17 mouse cellular contexts compared by ENCODE assay signal in genomic region chr11:68203658-68204315, GRCm38 (mm10).
DNase-seq lines count a peak whose midpoint lies in the region; ATAC-seq and TF ChIP-seq lines count a peak whose summit lies in the region.
"Had no signal": no experiment of that assay in that cellular context is flagged by ENCODE, and none has a peak within 500 bp of the region (broad histone marks: within the 10 kb centered on the region; RNA-seq: fewer than 3 reads in every experiment).

No protein-coding gene starts in this region.

- no peak overlapping the region for H3K4me3 ChIP-seq in heart, embryonic 16.5 days (ENCODE audit: low read length)
- H3K4me3 ChIP-seq in C2C12 (ENCODE audit: insufficient read depth, poor library complexity, severe bottlenecking) (no peak overlapping the region), myocyte (no peak overlapping the region)
- H3K4me3 ChIP-seq: forebrain, embryonic 13.5 days; liver, embryonic 13.5 days; megakaryocyte, embryonic 14.5 days had no signal

- no peak for TF ChIP-seq POLR2A in myocyte (IDR thresholded peaks at IDR 0.05; ENCODE audit: insufficient read length, low read depth)

- H3K27ac ChIP-seq in heart, embryonic 16.5 days (ENCODE audit: low read length): peak overlapping the region; percentile 17
- H3K27ac ChIP-seq: forebrain, embryonic 13.5 days; liver, embryonic 13.5 days had no signal

- H3K9ac ChIP-seq in heart, embryonic 16.5 days (ENCODE audit: low read length): no peak overlapping the region
- H3K9ac ChIP-seq: forebrain, embryonic 13.5 days; liver, embryonic 13.5 days had no signal

- H3ac ChIP-seq in C2C12 (ENCODE audit: control insufficient read depth, insufficient read length, low read depth): no peak overlapping the region
- no peak overlapping the region for H3ac ChIP-seq in myocyte (ENCODE audit: control insufficient read depth, insufficient read length)

- H3K36me3 ChIP-seq in heart, embryonic 16.5 days (ENCODE audit: control insufficient read depth, insufficient read depth): no peaks in the 10 kb centered on the region
- H3K36me3 ChIP-seq in C2C12 (ENCODE audit: control insufficient read depth, insufficient read depth) (no peaks in the 10 kb centered on the region), myocyte (ENCODE audit: control insufficient read depth, insufficient read depth) (no peaks in the 10 kb centered on the region)
- H3K36me3 ChIP-seq: liver, embryonic 13.5 days had no signal

- WGBS in heart, embryonic 16.5 days: 73% methylated on average over 10 of the region's 10 CpGs

- H3K9me3 ChIP-seq in heart, embryonic 16.5 days (replicated peaks; ENCODE audit: control insufficient read depth, low read length): no peaks in the 10 kb centered on the region
- H3K9me3 ChIP-seq: forebrain, embryonic 13.5 days; liver, embryonic 13.5 days; megakaryocyte, embryonic 14.5 days had no signal

- H3K27me3 ChIP-seq in heart, embryonic 16.5 days (ENCODE audit: control insufficient read depth, insufficient read depth, low read length): no peaks in the 10 kb centered on the region
- H3K27me3 ChIP-seq in C2C12 (ENCODE audit: control insufficient read depth, insufficient read depth, insufficient read length) (no peaks in the 10 kb centered on the region), myocyte (ENCODE audit: control insufficient read depth, insufficient read depth, insufficient read length) (no peaks in the 10 kb centered on the region)
- H3K27me3 ChIP-seq: forebrain, embryonic 13.5 days; liver, embryonic 13.5 days; megakaryocyte, embryonic 14.5 days had no signal

- no peak for TF ChIP-seq CTCF in C2C12 (IDR thresholded peaks at IDR 0.05; ENCODE audit: control insufficient read depth, insufficient read depth, insufficient read length)

- H3K79me2 ChIP-seq in C2C12 (ENCODE audit: control insufficient read depth, insufficient read depth): no peaks in the 10 kb centered on the region
- no peaks in the 10 kb centered on the region for H3K79me2 ChIP-seq in myocyte (ENCODE audit: control insufficient read depth, insufficient read depth)

- peak; percentile 49 for ATAC-seq in heart, embryonic 16.5 days (replicated peaks; ENCODE audit: extremely low read depth, insufficient read depth, low FRiP score)
- ATAC-seq: forebrain, embryonic 13.5 days; hindbrain, embryonic 16.5 days; lung, postnatal 0 days had no signal

- peaks cover 23% of the 10 kb centered on the region for H3K4me1 ChIP-seq in heart, embryonic 16.5 days (ENCODE audit: control insufficient read depth, insufficient read depth, low read length)
- H3K4me1 ChIP-seq: liver, embryonic 13.5 days; megakaryocyte, embryonic 14.5 days had no signal

- peak; percentile 21 for DNase-seq in adrenal gland, adult 2 months
- no peak for DNase-seq in adrenal gland, postnatal 36 days
- no peak for DNase-seq in heart, adult 9 months (ENCODE audit: low spot score in 2 of 2)
- DNase-seq in layer of hippocampus, adult 9-11 months: no peak
- no peak for DNase-seq in adrenal gland, postnatal 25 days
- DNase-seq: cerebellum, adult 2 months; kidney, adult 2 months; kidney, postnatal 25 days; liver, embryonic 13.5 days; right cerebral cortex, postnatal 25 days had no signal

- no peaks in the 10 kb centered on the region for H3K79me3 ChIP-seq in C2C12 (ENCODE audit: low read depth)

- no peak overlapping the region for H3K4me2 ChIP-seq in heart, embryonic 16.5 days (ENCODE audit: low read depth, low read length)
- H3K4me2 ChIP-seq in myocyte (ENCODE audit: low read depth): no peak overlapping the region
- H3K4me2 ChIP-seq: forebrain, embryonic 13.5 days; liver, embryonic 13.5 days had no signal

TF ChIP-seq in C2C12, 6 proteins besides CTCF, POLR2A, EP300 and RAD21:
- no peak for TF ChIP-seq FOSL1 (IDR thresholded peaks at IDR 0.05; ENCODE audit: insufficient read depth, low read length, poor library complexity, severe bottlenecking)
- no peak for TF ChIP-seq USF1 (IDR thresholded peaks at IDR 0.05; ENCODE audit: low read depth)
- TF ChIP-seq CEBPB (IDR thresholded peaks at IDR 0.05; ENCODE audit: low read depth): no peak
- TF ChIP-seq MYOD1 (IDR thresholded peaks at IDR 0.05; ENCODE audit: control insufficient read depth, insufficient read length, low read depth): peak; percentile 59
- no peak for TF ChIP-seq MAX (IDR thresholded peaks at IDR 0.05)
- no peak for TF ChIP-seq MYOG (IDR thresholded peaks at IDR 0.05; ENCODE audit: control insufficient read depth, extremely low read depth, insufficient read length)

TF ChIP-seq in myocyte, 11 proteins besides CTCF, POLR2A, EP300 and RAD21:
- TF ChIP-seq MYOG (IDR thresholded peaks at IDR 0.05; ENCODE audit: control insufficient read depth in 1 of 3, insufficient read depth in 1 of 3, insufficient read length in 2 of 3, low read depth in 2 of 3): peak in 2 of 3 experiments; percentile 2 to 3
- TF ChIP-seq TCF3 (IDR thresholded peaks at IDR 0.05; ENCODE audit: insufficient read length, low read depth): no peak
- no peak for TF ChIP-seq E2F4 (IDR thresholded peaks at IDR 0.05; ENCODE audit: insufficient read depth)
- TF ChIP-seq SRF (IDR thresholded peaks at IDR 0.05; ENCODE audit: control insufficient read depth, insufficient read length, low read depth): no peak
- no peak for TF ChIP-seq USF1 (IDR thresholded peaks at IDR 0.05; ENCODE audit: low read depth)
- TF ChIP-seq MYOD1 (IDR thresholded peaks at IDR 0.05; ENCODE audit: control insufficient read depth in 1 of 3, insufficient read length in 2 of 3, low read depth in 2 of 3): peak in 2 of 3 experiments; percentile 36 to 45
- TF ChIP-seq TCF12 (IDR thresholded peaks at IDR 0.05; ENCODE audit: insufficient read depth, poor library complexity, severe bottlenecking): no peak
- TF ChIP-seq MAX (IDR thresholded peaks at IDR 0.05; ENCODE audit: low read depth): no peak
- no peak for TF ChIP-seq POLR2AphosphoS2 (IDR thresholded peaks at IDR 0.05; ENCODE audit: insufficient read length, low read depth)
- no peak for TF ChIP-seq REST (IDR thresholded peaks at IDR 0.05; ENCODE audit: insufficient read depth, insufficient read length)
- no peak for TF ChIP-seq CEBPB (IDR thresholded peaks at IDR 0.05; ENCODE audit: insufficient read depth, poor library complexity, severe bottlenecking)
